Mouse (Mus musculus): ENCODE measurements at regions not wholly inside any gene's neighbourhood (a gene's known extent, or its start where the extent isn't known, plus 50 kb on each side); places are given as distances from the start of the nearest gene placed in this dataset.

- no peak for TF ChIP-seq CTCF (IDR thresholded peaks at IDR 0.05; ENCODE audit: extremely low read depth, insufficient read length, insufficient replicate concordance, low read depth, low read length)
- no peak for TF ChIP-seq POLR2A (IDR thresholded peaks at IDR 0.05; ENCODE audit: low read depth, low read length)
Observed at GRCm38 (mm10) chr16:18711637-18712125, 65.0 kb upstream of the Cldn5 start.
